Mouse (Mus musculus): ENCODE results near the gene Phkg2.

GRCm38 (mm10) chr7:127587196-127587595, 14.1 kb downstream of the Phkg2 start:
- TF ChIP-seq POLR2A (IDR thresholded peaks at IDR 0.05; ENCODE audit: control insufficient read depth, extremely low read depth, insufficient read depth, low read length, poor library complexity) (no peak), CTCF (IDR thresholded peaks at IDR 0.05; ENCODE audit: borderline replicate concordance, control insufficient read depth, extremely low read depth, insufficient read depth, low read length, poor library complexity) (no peak)
